Comparison of ENCODE assay signal across 9 mouse cellular contexts in genomic region chr11:103333719-103334398, GRCm38 (mm10). TPM values are rescaled to one million over a fixed set of nuclear protein-coding genes. Genes with fewer than 3 reads are reported as not detected.
DNase-seq lines count a peak whose midpoint lies in the region; ATAC-seq and TF ChIP-seq lines count a peak whose summit lies in the region.
"Had no signal": no experiment of that assay in that cellular context is flagged by ENCODE, and none has a peak within 500 bp of the region (broad histone marks: within the 10 kb centered on the region; RNA-seq: fewer than 3 reads in every experiment).

No protein-coding gene starts in this region.

- WGBS in thymus, adult 2 months: 88% methylated on average over 40 of the region's 40 CpGs
- 11% methylated on average over 40 of the region's 40 CpGs for WGBS in kidney, embryonic 14.5 days
- WGBS in stomach, embryonic 16.5 days: 27% methylated on average over 40 of the region's 40 CpGs

- 0 out of 2 replicates have a peak, but pooled peaks have one; percentile 42 for TF ChIP-seq CTCF in thymus, adult 2 months (IDR thresholded peaks at IDR 0.05; ENCODE audit: borderline replicate concordance, control insufficient read depth, extremely low read depth, insufficient read depth, low read length, poor library complexity)

- H3K36me3 ChIP-seq in thymus, adult 2 months (ENCODE audit: control insufficient read depth, insufficient read depth, low read length): peaks cover 26% of the 10 kb centered on the region
- H3K36me3 ChIP-seq in kidney, embryonic 14.5 days (ENCODE audit: control insufficient read depth, insufficient read depth, low read length): no peaks in the 10 kb centered on the region
- H3K36me3 ChIP-seq in stomach, embryonic 16.5 days (ENCODE audit: control insufficient read depth, insufficient read depth, low read length): no peaks in the 10 kb centered on the region
- H3K36me3 ChIP-seq: liver, embryonic 13.5 days had no signal

- no peak for DNase-seq in thymus, adult 2 months
- DNase-seq in thymus, adult 18-20 months: no peak
- DNase-seq in cerebellum, postnatal 14 days: peak; percentile 77 to 88
- peak; percentile 28 for DNase-seq in heart, adult 8-10 months (ENCODE audit: low spot score)
- peak; percentile 53 for DNase-seq in lung, postnatal 14 days
- DNase-seq: liver, embryonic 13.5 days had no signal

- peak overlapping the region; percentile 35; the same call in 1 of the 2 replicates for H3K4me2 ChIP-seq in kidney, embryonic 14.5 days (replicated peaks; ENCODE audit: low read depth, low read length)
- H3K4me2 ChIP-seq in stomach, embryonic 16.5 days (ENCODE audit: low read depth, low read length): peak overlapping the region; percentile 38; the same call in 1 of the 2 replicates

- H3K9me3 ChIP-seq in kidney, embryonic 14.5 days (ENCODE audit: control insufficient read depth, low read length): no peaks in the 10 kb centered on the region
- H3K9me3 ChIP-seq in stomach, embryonic 16.5 days (replicated peaks; ENCODE audit: control insufficient read depth, low read length): no peaks in the 10 kb centered on the region
- H3K9me3 ChIP-seq: liver, embryonic 13.5 days had no signal

- ATAC-seq in kidney, embryonic 14.5 days (ENCODE audit: low FRiP score, low TSS enrichment): peak; percentile 41; the same call in 1 of the 2 replicates
- no peak for ATAC-seq in stomach, embryonic 16.5 days (ENCODE audit: insufficient read depth, low FRiP score)
- no peak for ATAC-seq in activated CD4-positive, CD25-positive, alpha-beta regulatory T cell, adult 4 months

- no peaks in the 10 kb centered on the region for H3K27me3 ChIP-seq in thymus, adult 2 months (ENCODE audit: control insufficient read depth, insufficient read depth, low read length)
- peaks cover 18% of the 10 kb centered on the region for H3K27me3 ChIP-seq in kidney, embryonic 14.5 days (ENCODE audit: control insufficient read depth, insufficient read depth, low read length)
- peaks cover 14% of the 10 kb centered on the region; the same call in 1 of the 2 replicates for H3K27me3 ChIP-seq in stomach, embryonic 16.5 days (ENCODE audit: control insufficient read depth, insufficient read depth, low read length)

- H3K9ac ChIP-seq in kidney, embryonic 14.5 days (ENCODE audit: low read depth, low read length): no peak overlapping the region
- H3K9ac ChIP-seq in stomach, embryonic 16.5 days (ENCODE audit: low read length): peak overlapping the region; percentile 42
- H3K9ac ChIP-seq: liver, embryonic 13.5 days had no signal

- TF ChIP-seq POLR2A in thymus, adult 2 months (IDR thresholded peaks at IDR 0.05; ENCODE audit: control insufficient read depth, extremely low read depth, insufficient read depth, low read length, poor library complexity): no peak

- no peak overlapping the region for H3K27ac ChIP-seq in thymus, adult 2 months (ENCODE audit: control insufficient read depth, insufficient read depth, low read length)
- no peak overlapping the region for H3K27ac ChIP-seq in kidney, embryonic 14.5 days (ENCODE audit: low read depth, low read length)
- H3K27ac ChIP-seq in stomach, embryonic 16.5 days (ENCODE audit: low read length): peak overlapping the region; percentile 68
- H3K27ac ChIP-seq: liver, embryonic 13.5 days had no signal

- no peaks in the 10 kb centered on the region for H3K4me1 ChIP-seq in thymus, adult 2 months (replicated peaks; ENCODE audit: control insufficient read depth, insufficient read depth, low read length)
- peaks cover 4% of the 10 kb centered on the region; the same call in 1 of the 2 replicates for H3K4me1 ChIP-seq in kidney, embryonic 14.5 days (ENCODE audit: control insufficient read depth, insufficient read depth, low read length)
- H3K4me1 ChIP-seq in stomach, embryonic 16.5 days (ENCODE audit: control insufficient read depth, insufficient read depth, low read length): peaks cover 23% of the 10 kb centered on the region; the same call in 1 of the 2 replicates
- H3K4me1 ChIP-seq: liver, embryonic 13.5 days had no signal

- H3K4me3 ChIP-seq in thymus, adult 2 months (ENCODE audit: control insufficient read depth, insufficient read depth, low read length): no peak overlapping the region
- peak overlapping the region; percentile 16; the same call in 1 of the 2 replicates for H3K4me3 ChIP-seq in kidney, embryonic 14.5 days (ENCODE audit: low read length)
- peak overlapping the region; percentile 25 for H3K4me3 ChIP-seq in stomach, embryonic 16.5 days (replicated peaks; ENCODE audit: low read length)
- H3K4me3 ChIP-seq: liver, embryonic 13.5 days had no signal

RNA-seq across cellular contexts. Expression of gene Arhgap27, which starts 29.6 kb away (rescaled TPM):
- 124 and 125 TPM in 2 replicates for polyA plus RNA-seq in thymus, adult 2 months (2012; rRNA removed)
- total RNA-seq in heart, adult 8-10 months (2022): 10 to 100 TPM; 11.9 to 20.4 (median 13.3) TPM
- 11.7 and 15.6 TPM in 2 replicates for polyA plus RNA-seq in kidney, embryonic 14.5 days (2014; fragmentation: Nextera tagmentation; extraction: Ambion mirVana)
- polyA plus RNA-seq in stomach, embryonic 16.5 days (2015; fragmentation: Nextera tagmentation; extraction: Ambion mirVana): 19.1 and 22.0 TPM in 2 replicates
- polyA plus RNA-seq in activated CD4-positive, CD25-positive, alpha-beta regulatory T cell, adult 4 months (2017; shearing (Covaris generic)): 10 to 100 TPM; 25.5 to 33.2 TPM

Comparison
In these comparisons a context has a peak if more than half of its experiments do, and no peak if none do; other contexts are left out.
1. DNase-seq: peak in cerebellum, postnatal 14 days (2 of 2), heart, adult 8-10 months (single experiment) and lung, postnatal 14 days (single experiment); none in thymus, adult 2 months (single experiment) and thymus, adult 18-20 months (0 of 2).